Mouse (Mus musculus): ENCODE measurements around the gene Gm15262. TPM values are rescaled to one million over a fixed set of nuclear protein-coding genes. Genes with fewer than 3 reads are reported as not detected.

The Gm15262 gene
- not detected for polyA plus RNA-seq (2014; fragmentation: Illumina TruSeq; extraction: RNeasy Lipid Tissue Mini Kit (QIAGEN cat#74804); ENCODE audit: insufficient read depth, low read depth, low replicate concordance)

GRCm38 (mm10) chrX:161287156-161287555 is at the start of gene Gm15262:
Gm15262 (plus strand) TSS chrX:161287456.

Other genes with a start within 250 kb of the Gm15262 start
- 0.10 TPM for gene Scml2, start 170.3 kb upstream of the Gm15262 start, polyA plus RNA-seq (2014; fragmentation: Illumina TruSeq; extraction: RNeasy Lipid Tissue Mini Kit (QIAGEN cat#74804); ENCODE audit: insufficient read depth, low read depth, low replicate concordance)

All from lung, adult 10 weeks (tissue).